Mouse (Mus musculus): ENCODE measurements at regions not wholly inside any gene's neighbourhood (a gene's known extent, or its start where the extent isn't known, plus 50 kb on each side); places are given as distances from the start of the nearest gene placed in this dataset.
A peak's percentile ranks its signal among the peaks of the same experiment; 100 is the strongest.

DNA sequence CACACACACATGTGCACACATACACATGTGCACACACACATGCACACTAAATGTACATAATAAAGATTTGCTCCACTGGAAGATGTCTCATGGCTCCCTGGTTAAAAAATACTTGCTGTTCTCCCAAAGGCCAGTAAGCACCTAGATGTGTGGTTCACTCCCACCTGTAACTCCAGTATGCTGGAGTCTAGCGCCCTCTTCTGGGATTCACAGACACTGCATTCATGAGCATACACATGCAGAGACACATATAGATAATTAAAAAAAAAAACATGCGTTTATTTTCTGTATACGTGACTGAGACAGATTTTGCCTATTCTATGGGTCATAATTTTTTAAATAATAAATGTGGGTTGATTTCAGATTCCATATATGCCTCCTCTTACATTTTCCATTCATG lies 747.5 kb upstream of the Jmjd1c start:
- peak in 1 of 2 experiments; percentile 4 for DNase-seq

DNA sequence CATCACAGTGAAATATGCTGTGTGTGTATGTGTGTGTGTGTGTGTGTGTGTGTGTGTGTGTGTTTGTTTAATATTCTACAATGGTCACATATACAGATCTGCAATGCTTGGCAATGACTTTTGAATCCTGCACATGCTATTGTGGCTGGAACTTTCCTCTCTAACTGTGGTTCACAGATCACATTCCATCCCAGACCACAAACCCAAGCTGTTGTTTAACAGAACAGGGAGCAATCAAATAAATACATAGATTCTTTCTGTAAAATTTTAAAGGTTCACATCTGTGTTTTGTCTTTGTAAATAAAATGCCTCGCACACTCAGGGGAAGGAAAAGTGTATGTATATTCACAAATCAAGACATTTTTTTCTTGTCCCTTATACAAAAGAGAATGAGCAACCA lies 744.9 kb upstream of the Jmjd1c start:
- DNase-seq, result no peak

DNA sequence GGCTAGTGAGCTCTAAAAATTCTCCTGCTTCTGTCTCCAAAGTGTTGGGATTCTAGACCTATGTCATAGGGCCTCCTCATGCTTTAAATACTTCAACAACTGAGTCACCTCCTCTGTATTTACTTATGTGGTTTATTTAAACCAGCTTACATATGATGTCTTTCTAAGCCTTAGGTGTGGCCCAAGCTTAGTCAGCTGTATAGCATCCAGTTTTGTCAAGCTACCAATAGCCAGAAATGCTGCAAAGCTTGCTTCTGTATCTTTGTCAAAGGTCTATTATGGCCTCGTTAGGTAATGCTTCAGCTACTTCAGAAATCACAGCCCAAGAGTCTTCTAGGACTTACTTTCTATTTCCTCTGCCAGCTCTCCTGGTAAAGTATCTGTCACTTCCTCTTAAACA lies 741.9 kb upstream of the Jmjd1c start:
- DNase-seq, result no peak

DNA sequence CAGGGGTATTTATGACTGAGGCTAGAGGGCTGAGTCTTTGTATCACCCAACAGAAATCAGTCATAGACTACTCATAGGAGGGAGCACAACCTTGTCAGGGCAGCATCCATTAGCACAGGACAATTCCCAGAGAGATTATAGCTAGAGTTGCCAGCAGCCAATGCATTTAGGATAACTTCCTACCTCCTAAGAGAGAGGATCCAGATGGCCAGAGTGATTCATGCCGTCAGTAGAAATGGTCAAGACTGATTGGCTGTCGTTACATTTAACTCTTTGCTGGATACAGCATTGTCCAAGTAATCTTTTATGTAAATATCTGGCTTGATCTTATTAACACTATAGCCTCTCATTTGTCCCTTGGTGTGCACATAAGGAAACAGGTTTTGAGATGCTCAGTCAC lies 740.9 kb upstream of the Jmjd1c start:
- DNase-seq, result no peak

DNA sequence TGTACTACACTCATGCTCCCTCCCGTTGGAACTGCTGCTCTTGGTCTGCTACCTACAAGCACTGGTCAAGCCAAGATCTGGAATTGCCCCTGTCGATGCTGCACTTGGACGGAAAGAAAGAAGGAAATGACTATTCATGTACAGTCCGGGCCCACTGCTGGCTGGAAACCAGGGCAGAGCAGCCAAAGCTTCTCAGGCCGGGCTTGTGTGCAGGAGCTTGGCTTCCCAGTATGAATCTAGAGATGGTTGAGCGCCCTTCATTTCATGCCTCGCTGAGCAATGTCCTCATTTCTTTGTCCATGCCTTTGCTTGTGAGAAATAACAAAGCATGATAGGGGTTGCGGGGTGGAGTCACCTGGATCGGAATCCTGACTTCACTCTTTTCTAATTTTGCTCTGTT lies 738.2 kb upstream of the Jmjd1c start:
- DNase-seq, result peak in 1 of 2 experiments; percentile 8

DNA sequence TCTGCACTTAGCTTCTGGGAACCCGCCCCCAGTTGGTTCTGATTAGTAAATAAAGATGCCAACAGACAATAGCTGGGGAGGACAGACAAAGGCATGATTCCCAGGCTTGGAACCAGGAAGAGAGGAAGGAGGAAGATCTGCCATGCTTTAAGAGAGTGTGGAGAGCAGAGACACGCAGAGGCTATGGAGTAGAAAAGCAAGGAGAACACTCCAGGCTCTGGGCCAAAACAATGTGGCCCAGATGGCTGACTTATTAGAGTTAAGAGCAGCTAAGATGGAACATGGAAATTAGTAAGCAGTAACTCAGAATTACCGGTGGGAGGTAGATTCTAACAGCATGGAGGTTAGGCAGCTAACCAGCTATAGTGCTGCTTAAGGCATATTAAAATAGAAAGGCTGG lies 725.8 kb upstream of the Jmjd1c start:
- no peak for DNase-seq

DNA sequence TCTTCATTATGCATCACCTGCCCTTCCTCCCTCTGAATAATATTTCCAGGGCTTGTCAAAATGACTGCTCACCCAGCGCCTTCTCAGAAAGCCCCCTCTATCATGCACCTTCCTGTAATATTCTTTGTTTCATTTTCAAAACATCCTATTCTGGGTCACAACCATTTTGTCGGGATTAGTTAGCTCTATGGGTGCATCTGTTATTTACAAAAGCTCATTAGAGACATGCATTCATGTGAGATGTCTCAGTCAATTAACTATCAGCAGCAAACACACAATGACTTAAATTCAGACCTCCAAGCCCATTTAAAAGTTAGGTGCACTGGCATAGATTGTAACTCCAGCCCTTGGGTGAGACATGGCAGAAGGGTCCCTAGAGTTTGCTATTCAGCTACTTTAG lies 724.2 kb upstream of the Jmjd1c start:
- DNase-seq, result no peak
